Mouse (Mus musculus) urinary bladder, postnatal 36 days (tissue): ENCODE results near the gene Ltb4r2.

Experiments used
- DNase-seq, 2 experiments: peaks; one replicate each; pipeline ENCODE4 v3.0.0; 2022; ENCODE audit warnings: low spot score in 2 of 2, mixed read lengths in 1 of 2

Gene Ltb4r2

DNA sequence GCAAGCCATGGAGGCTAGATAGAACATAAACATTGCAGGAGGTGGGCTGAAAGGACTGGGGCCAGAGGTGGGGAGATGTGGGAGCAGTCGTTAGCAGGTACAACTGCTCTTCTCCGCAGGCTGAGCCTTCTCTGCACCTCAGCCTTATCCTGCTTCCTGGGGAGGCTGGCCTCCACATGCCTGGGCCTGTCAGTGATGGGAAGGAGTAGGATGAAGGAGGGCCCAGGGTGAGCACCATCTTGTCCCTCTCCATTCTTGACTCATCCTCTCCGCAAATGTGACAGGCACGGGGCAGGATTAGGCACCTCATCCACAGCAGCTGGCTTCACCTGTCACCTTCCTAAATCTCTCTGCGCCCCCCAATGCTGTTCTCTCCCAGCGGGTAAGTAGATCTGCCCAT is at the start of gene Ltb4r2:
Gene Ltb4r2, plus strand, starts transcription at position 266 of the 400 bp plus-strand sequence.
- no peak for DNase-seq

GRCm38 (mm10) chr14:55711786-55712185 is 49.4 kb upstream of the Ltb4r2 start:
- no peak for DNase-seq

GRCm38 (mm10) chr14:55713007-55713728 is 48.1 kb upstream of the Ltb4r2 start:
- DNase-seq: peak; percentile 15 to 67

- DNase-seq: peak; percentile 18 to 34
These were observed 47.5 kb upstream of the Ltb4r2 start, which contains the start of gene Tgm1 for GRCm38 (mm10) chr14:55713729-55714122. Gene Tgm1 (minus strand): TSS chr14:55713926.

DNA sequence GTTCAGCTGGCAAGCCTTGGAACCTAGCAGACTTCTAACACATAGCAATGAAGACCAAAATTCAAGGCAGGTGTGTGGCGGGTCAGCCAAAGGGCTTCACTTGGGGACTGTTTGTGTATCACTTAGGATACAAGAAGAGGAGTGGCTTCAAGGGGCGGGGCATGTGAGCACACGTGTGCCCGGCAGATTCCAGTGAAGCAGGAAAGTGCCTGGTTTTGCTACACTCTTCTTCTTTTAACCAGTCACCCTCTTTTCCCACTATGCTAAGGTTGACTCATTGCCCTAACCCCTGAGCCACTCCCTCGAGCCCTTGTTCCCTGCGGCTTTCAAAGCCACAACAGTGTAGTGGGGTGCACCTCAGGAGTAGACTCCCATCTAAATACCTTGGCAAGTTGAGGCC is 46.3 kb upstream of the Ltb4r2 start:
- no peak for DNase-seq

- DNase-seq: no peak
These were observed 45.0 kb upstream of the Ltb4r2 start for GRCm38 (mm10) chr14:55716271-55716670.

DNA sequence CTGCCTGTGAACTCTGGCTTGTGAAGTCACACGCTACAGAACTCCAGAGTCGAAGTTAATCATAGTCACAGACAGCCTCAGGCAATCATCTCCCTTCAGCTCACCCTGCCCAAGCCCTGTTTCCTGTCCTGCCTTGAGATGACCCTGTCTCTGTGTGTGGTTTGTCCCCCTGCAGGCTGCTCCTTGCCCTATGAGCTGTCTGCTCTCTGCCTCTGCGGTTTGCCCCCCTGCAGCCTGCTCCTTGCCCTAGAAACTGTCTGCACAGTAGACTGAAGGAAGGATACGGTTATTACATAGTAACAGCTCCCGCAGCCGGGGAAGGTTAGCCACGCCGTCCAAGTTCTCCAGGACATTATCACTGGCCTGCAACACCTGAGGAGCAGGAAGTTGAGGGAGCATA is 44.3 kb upstream of the Ltb4r2 start:
- no peak for DNase-seq

DNA sequence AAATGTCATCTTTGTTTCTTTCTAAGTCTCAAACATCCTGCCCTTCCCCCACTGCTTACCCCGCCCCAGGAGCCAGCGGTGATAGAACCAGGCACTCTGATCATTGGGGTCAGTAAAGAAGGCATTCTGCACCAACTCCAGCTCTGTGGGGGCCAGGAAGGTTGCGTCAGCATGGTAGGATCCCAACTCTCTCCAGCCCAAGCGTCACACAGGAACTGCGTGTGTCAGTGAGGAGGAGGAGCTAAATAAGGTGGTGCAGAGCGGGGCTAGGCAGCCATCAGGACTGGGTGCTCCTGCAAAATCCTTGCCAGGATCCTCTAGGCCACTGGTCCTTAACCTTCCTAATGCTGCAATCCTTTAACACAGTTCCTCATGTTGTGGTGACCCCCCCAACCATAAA is 41.5 kb upstream of the Ltb4r2 start:
- no peak for DNase-seq

GRCm38 (mm10) chr14:55720666-55721065 is 40.6 kb upstream of the Ltb4r2 start:
- DNase-seq: no peak

DNA sequence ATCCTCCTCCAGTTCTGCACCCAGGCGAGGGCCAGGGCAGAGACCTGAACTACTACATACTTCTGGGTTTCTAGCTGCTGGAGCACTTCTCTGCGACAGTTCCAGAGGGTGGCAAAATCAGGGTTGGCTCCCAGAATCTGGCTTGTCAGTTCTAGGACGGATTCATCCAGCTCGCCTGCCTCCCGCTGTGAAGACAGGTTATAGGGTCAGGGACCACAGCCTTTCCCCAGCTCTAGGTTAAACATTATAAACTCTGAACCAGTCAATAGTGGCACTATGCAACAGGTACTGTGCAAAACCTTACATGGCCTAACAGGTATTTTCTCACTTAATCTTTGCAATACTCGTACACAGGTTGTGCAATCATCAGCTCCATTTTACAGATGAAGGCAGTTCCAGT is 40.2 kb upstream of the Ltb4r2 start:
- no peak for DNase-seq

GRCm38 (mm10) chr14:55721700-55722437 is 39.4 kb upstream of the Ltb4r2 start, which contains the start of gene Rabggta:
Gene Rabggta (minus strand): TSS chr14:55722263.
- DNase-seq: peak; percentile 90 to 91

- DNase-seq: no peak
These were observed 38.7 kb upstream of the Ltb4r2 start for GRCm38 (mm10) chr14:55722438-55722945.

DNA sequence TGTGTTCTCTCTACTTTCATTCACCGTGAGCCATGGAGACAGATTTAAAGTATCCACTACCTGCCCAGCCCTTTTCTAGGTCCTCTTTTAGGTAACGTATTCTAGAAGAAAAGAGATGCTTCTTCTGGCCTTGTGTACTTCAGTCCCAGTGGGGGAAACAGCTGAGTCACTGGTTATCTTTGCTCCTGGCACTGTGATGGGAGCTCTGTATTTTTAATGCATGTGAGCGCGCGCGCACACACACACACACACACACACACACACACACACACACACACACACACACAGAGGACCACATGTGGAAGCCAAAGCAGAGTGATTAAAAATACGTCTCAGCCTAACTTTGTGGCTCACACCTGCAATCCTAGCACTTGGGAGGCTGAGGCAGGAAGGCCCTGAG is 37.8 kb upstream of the Ltb4r2 start:
- DNase-seq: no peak

DNA sequence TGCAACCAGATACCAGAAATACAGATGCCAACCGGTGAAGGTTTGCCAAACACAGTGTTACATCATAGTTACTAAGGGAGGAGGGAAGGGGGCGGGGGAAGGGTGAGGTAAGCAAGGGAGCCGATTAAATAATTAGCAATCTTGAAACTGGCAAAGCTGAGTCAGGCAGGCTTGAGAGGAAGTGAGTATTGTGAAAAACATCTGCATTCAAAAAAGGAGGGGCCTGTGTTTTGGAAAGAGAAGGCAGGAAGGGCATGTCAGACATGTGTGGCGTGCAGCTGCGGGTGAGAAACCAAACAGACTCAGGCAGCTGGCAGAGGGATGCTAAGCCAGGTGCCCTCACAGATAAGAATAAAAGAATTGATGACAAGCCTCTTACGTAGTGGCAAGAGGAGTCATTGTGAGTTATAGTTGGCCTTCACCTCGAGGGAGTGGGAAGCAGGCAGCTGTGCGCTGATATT is 36.8 kb upstream of the Ltb4r2 start:
- peak in 1 of 2 experiments; percentile 43 for DNase-seq

GRCm38 (mm10) chr14:55726261-55726660 is 35.0 kb upstream of the Ltb4r2 start:
- DNase-seq: no peak

DNA sequence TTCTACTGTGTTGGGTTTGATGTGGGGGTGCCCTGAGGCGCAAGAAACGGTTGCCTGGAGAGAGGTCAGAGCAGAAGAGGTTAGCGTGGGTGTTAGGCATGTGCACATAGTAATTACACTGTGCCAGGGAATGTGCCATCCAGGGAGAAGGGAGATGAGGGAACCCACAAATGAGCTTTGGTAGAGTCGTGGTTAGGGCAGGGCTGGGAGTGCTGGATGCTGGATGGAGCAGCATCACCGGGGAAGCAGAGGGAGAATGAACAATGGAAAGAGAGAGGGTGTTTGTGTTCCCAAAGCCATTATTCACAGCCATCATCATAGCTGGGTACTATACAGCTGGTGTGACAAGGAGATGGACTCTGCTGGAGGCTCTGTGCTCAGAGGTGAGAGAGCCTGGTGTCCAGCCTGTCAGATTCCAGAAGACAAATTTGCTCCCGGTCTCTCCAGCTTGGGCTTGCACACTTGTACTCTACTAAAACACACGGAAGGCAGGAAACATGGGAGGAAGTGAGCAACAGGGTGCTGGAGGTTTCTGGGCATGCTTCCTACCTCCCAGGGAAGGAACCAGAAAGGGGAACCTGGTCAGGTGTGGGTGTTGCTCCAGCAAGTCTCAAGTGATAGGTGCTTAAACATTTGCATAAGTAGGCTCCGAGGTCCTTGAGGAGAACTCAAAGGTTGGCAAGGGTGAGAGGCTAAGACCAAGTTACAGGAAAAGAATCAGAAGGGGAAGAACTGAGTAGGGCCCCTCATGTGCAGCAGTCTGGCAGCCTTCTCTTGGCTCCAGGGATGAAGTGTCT is 33.1 kb upstream of the Ltb4r2 start:
- DNase-seq: no peak

GRCm38 (mm10) chr14:55730116-55730515 is 31.1 kb upstream of the Ltb4r2 start:
- DNase-seq: no peak

DNA sequence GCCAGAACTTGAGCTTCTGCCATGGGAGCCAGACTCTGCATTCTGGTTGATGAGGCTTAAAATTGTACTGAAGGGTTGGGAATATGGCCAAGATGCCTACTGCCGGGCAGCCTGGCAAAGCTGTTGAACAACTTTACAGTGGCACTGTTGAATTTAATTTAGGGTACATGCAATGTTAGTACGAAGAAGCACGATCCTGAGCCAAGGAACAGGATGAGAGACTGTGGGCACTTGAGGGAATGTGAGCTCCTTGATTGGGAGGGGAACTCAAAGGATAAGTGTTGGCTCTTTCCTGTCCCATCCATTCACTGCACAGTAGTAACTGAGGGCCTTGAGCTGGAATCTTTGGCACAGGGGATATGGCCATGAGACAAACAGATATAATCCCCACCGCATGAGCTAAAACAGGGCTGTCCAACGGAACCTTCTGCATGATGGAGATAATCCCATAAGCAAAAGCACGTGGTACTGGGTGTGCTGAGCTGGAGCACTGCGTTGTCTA is 30.6 kb upstream of the Ltb4r2 start:
- no peak for DNase-seq

DNA sequence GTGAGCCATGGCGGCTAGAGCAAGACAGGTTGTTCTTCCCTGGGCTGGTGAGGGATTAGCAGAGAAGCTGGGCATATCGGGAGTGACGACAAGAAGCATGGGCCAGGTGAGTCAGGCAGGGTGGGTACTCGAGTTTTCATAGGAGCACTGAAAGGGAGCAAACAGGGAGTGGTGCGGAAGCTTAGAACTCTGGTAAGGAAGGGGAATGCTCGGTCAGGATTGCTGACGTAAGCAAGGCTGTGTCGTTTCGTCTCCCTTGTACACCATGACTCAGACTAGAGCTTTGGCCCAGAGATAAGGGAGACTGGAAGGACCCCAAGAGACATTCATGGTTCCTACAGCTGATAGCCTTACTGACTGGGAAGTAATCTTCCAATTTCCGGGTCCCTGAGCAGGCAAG is 27.3 kb upstream of the Ltb4r2 start:
- DNase-seq: no peak

DNA sequence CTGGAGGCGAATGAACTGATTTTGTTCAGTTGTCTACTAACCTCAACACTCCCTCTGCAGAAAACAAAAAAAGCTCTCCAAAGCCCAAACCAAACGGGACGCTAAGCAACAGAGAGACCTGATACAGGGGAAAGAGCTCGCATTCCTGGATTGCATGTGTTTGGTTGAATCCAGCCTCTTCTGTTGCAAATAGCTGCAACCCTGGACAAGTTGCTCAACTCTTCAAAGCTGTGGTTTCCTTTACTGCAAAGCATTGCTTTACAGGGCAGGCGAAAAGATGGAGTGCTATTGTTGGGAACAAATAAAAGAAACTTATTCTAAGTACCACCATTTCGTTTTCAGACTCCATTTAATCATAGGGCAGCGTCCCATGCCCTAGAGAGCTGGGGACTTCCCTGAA is 26.4 kb upstream of the Ltb4r2 start:
- no peak for DNase-seq

DNA sequence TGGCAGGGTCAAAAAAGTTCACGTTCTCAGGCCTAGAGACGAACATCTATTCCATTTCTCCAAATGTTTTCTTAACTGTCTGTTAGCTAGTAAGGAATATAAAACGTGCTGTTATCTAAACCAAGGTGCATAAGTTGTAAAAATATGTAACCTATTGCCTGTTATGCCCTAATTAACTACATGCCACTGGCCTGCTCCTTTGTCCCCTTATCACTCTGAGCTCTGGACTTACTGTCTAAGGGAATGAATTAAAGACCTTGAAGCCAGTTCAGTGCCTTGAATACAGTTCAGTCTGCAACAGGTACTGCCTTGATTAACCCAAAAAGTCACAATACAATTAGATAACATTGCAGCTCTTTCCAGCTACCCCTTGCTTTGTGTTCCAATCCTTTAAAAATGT is 25.9 kb upstream of the Ltb4r2 start:
- no peak for DNase-seq

DNA sequence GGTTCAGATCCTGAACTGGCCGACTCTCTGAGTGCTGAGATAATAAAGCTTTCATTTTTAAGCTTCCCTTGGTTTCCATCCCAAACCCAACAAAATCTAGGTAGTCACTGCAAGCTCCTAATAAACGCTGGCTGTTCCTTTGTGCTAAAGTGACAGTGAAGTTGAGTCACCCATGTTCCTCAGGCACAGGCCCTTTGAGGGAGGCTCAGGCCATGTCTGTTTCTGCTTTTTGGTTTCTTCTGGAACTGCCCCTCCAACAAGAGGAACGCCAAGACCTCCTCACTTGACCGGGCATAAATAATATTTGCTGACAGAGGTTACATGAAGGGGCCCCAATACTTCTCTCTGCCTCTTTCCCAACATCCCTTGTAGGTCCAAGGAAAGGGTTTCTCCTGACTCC is 25.5 kb upstream of the Ltb4r2 start:
- no peak for DNase-seq
